Mouse (Mus musculus) cerebellum, adult 18-20 months (tissue): ENCODE measurements around the gene Muc5ac.
A peak's percentile ranks its signal among the peaks of the same experiment; 100 is the strongest.
"Not testable (repeated sequence)": the region's sequence is repeated elsewhere in the genome, so short reads cannot be mapped to it uniquely, and the experiment has no call there.

Experiments
- DNase-seq, 2 experiments: peaks; one replicate each; pipeline ENCODE4 v3.0.0; 2021

Muc5ac gene

GRCm38 (mm10) chr7:141788677-141789452, at the start of gene Muc5ac:
Gene Muc5ac, plus strand, starts transcription at chr7:141788972.
- no peak for DNase-seq

DNA sequence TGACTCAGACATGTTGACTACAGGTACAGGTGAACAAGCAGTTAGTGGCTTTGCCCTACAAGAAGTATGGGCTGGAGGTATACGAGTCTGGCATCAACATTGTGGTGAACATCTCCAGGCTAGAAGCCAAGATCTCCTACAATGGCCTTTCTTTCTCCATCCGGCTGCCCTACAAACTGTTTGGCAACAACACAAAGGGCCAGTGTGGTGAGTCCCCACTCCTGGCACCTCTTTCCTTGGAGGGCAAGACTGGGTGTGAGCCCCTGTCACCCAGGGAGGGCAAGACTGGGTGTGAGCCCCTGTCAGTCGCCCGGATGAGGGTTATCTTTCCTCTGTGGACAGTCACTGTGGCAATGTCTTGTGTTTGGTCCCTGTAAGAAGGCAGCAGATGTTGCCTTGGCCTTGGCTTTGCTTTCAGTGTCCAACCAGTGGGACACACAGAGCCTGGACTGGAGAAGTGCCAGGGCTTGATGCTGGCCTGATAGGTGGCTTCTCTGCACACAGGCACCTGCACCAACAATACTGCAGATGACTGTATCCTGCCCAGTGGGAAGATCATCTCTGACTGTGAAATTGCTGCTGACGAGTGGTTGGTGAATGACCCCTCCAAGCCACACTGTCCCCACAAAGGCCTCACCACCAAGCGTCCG, 41.2 kb upstream of the Muc5ac start:
- DNase-seq: peak in 1 of 2 experiments; percentile 5

DNA sequence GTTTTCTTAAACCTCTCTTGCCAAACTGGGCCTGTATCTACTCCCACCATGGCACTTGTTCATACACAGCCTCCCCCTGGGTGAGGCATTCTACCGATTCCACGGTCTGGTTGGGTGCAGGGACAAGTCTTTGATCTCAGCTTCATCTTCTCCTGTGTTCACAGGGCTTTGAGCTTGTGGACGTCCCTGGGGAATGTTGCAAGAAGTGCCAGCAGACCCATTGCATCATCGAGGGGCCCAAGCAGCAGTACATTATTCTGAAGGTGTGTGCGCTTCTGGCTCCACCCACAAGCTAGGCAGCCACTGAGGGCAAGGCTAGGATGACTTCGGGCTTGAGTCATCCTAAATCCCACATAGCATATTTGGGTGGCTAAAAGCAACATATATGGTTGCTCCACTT, 36.3 kb upstream of the Muc5ac start:
- no peak for DNase-seq

- peak; percentile 72 to 77 for DNase-seq
These were observed 32.9 kb upstream of the Muc5ac start for GRCm38 (mm10) chr7:141755831-141756230.

DNA sequence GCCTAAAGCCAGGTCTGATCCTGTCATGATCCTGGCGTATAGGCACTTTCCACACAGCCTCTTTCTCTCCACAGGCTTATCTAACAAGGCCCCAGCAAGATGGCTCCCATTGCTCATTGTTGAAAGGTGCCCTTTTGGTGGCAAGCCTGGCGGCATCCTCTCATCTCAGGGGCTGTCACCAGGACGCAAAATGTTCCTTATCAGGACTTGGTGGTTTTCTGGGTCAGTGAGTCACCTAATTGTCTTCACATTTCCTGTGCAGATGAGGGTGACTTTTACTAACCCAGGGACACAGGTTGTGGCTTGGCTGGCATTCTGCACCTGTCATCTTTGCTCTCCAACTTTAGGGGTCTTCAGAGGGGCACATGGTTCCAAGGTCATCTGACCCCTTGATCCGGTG, 30.5 kb upstream of the Muc5ac start:
- DNase-seq: no peak

GRCm38 (mm10) chr7:141770521-141770920, 18.3 kb upstream of the Muc5ac start:
- DNase-seq: no peak

GRCm38 (mm10) chr7:141770988-141771387, 17.8 kb upstream of the Muc5ac start:
- DNase-seq: no peak

DNA sequence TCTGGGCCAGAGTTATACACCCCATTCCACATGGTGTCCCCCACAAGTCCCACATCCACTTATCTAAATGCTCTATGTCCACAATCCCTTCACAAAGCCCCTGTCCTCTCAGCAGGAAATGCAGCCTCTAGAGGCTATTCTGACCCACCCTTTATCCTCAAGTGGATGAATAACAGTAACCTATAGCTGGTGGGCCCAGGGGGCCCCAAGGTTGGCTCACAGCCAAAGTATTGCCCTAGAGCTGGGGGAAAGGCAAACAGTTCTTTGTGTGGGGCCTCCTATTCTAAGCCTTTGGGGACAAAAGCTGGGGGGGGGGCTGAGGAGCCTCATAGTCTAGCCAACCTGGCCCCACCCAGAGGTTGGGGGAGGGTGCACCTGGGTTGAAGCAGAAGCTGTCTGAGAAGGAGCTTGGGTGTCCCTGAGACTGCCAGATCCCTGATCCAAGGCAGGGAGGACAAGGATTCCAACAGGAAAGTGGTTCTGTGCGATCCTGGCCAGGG, 16.7 kb upstream of the Muc5ac start:
- DNase-seq: no peak

GRCm38 (mm10) chr7:141774855-141775254, 13.9 kb upstream of the Muc5ac start:
- no peak for DNase-seq

- DNase-seq: no peak
These were observed 12.6 kb upstream of the Muc5ac start for GRCm38 (mm10) chr7:141776199-141776598.

GRCm38 (mm10) chr7:141794251-141794650, 5.5 kb downstream of the Muc5ac start:
- no peak for DNase-seq

- no peak for DNase-seq
These were observed 14.4 kb downstream of the Muc5ac start for GRCm38 (mm10) chr7:141803206-141803605.

DNA sequence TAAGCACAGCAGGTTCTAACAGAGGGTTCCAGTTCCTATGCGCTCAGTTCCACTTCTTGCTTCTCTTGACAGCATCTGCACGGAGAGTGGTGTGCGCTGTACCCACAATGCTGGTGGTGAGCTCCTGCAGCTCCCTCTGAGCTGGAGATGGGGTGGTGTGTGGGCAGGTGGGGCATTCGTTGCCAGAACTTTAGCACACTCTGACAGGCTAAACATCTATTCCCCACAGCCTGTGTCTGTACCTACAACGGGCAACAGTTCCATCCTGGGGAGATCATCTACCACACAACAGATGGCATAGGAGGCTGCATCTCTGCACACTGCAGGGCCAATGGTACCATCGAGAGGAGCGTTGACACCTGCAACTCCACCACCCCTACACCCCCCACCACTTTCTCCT, 16.6 kb downstream of the Muc5ac start:
- no peak for DNase-seq

DNA sequence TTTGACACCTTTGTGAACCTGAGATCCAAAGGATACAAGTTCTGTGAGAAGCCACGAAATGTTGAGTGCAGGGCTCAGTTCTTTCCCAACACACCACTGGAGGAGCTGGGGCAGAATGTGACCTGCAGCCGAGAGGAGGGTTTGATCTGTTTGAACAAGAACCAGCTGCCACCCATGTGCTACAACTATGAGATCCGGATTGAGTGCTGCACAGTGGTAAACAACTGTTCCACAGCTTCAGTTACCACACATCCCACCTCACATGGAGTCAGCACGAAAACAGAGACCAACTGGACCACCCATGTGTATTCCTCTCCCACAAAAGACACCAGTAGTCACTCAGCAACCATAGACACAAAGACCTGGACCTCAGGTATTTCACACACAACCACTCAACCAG, 19.1 kb downstream of the Muc5ac start:
- DNase-seq: not testable (repeated sequence)

DNA sequence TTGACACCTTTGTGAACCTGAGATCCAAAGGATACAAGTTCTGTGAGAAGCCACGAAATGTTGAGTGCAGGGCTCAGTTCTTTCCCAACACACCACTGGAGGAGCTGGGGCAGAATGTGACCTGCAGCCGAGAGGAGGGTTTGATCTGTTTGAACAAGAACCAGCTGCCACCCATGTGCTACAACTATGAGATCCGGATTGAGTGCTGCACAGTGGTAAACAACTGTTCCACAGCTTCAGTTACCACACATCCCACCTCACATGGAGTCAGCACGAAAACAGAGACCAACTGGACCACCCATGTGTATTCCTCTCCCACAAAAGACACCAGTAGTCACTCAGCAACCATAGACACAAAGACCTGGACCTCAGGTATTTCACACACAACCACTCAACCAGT, 21.2 kb downstream of the Muc5ac start:
- not testable (repeated sequence) for DNase-seq

- DNase-seq: no peak
These were observed 24.5 kb downstream of the Muc5ac start for GRCm38 (mm10) chr7:141813321-141813720.

GRCm38 (mm10) chr7:141815361-141815760, 26.6 kb downstream of the Muc5ac start:
- DNase-seq: peak; percentile 7 to 11

- DNase-seq: peak; percentile 10 to 26
These were observed 28.7 kb downstream of the Muc5ac start for GRCm38 (mm10) chr7:141817355-141818075.

GRCm38 (mm10) chr7:141818267-141818666, 29.5 kb downstream of the Muc5ac start:
- DNase-seq: no peak

- no peak for DNase-seq
These were observed 34.0 kb downstream of the Muc5ac start for GRCm38 (mm10) chr7:141822582-141823261.

GRCm38 (mm10) chr7:141823699-141824098, 34.9 kb downstream of the Muc5ac start:
- no peak for DNase-seq

DNA sequence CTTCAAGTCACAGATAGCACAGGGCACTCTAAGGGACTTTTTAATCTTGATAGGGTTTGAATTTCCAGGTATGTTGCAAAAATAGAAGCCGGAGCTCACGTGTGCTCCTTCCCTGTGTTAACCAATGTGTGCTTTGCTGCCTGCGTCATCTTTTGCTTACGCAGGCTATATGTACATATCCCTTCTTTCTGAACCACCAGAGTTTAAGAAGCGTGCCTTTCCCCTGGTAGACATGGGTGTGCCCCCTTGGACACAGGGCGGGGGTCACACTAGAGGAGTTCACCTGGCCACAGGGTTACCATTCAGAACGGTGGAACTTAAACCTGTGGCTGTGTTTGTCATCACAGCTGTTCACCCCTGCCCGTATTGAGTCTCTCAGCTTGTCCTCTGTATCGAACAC, 35.6 kb downstream of the Muc5ac start:
- DNase-seq: no peak

- no peak for DNase-seq
These were observed 47.2 kb downstream of the Muc5ac start for GRCm38 (mm10) chr7:141835941-141836340.
